Mouse (Mus musculus): ENCODE data around the gene 6820408C15Rik. TPM values are rescaled to one million over a fixed set of nuclear protein-coding genes. Genes with fewer than 3 reads are reported as not detected.

The 6820408C15Rik gene
- polyA plus RNA-seq, 1 experiment, result 2.9 TPM

DNA sequence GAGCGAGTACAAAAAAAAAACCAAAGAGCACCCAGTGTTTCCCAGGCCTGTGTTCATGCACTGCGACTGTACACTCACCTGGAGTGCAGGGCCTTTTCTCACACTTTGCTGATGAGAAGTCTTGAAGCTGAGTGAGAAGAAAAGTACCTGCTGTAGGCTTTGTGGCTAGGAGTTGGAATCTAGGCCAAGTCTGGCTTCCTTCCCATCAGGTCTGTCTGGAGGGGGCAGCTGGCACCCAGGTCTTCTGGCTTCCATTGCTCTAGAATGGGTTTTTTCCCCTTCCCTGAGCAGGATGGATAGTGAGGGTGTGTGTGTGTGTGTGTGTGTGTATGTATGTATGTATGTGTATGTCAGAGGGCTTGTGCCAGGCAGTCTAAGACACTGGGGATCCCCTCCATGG, 24.4 kb downstream of the 6820408C15Rik start:
- Histone ChIP-seq H3K4me3 (replicated peaks; ENCODE audit: control insufficient read depth, low read depth, low read length) (no peak overlapping the region), H3K4me1 (ENCODE audit: control insufficient read depth, insufficient read depth, low read length) (no peaks in the 10 kb centered on the region), H3K27ac (ENCODE audit: control insufficient read depth, insufficient read depth, low read depth, low read length, poor library complexity) (no peak overlapping the region)
- WGBS, result 89% methylated on average over 2 of the region's 2 CpGs
- no peak for TF ChIP-seq POLR2A (IDR thresholded peaks at IDR 0.05; ENCODE audit: borderline replicate concordance, control insufficient read depth, low read depth, low read length)
- no peak for TF ChIP-seq CTCF (IDR thresholded peaks at IDR 0.05; ENCODE audit: control insufficient read depth, insufficient read depth, low read length)

DNA sequence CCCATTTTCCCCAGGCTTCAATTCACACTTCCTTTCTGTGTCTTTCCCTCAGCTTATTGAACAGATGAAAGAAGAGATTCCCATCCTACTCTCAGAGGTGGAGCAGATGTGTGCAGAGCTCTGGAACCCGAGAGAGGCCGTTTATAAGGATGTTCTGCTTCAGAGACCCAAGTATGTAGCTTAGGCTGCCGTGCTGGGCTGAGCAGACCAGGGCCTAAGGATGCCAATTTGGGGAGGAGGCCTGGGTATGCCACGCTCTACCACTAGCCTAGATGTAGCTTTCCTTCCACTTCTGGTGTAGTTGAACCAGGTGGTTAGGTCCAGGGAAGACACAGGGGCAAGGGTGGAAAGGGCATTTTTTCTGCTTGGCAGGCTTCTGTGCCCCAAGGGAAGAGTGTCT, 26.9 kb downstream of the 6820408C15Rik start:
- Histone ChIP-seq H3K27ac (ENCODE audit: control insufficient read depth, insufficient read depth, low read depth, low read length, poor library complexity) (no peak overlapping the region), H3K4me1 (ENCODE audit: control insufficient read depth, insufficient read depth, low read length) (no peaks in the 10 kb centered on the region), H3K4me3 (replicated peaks; ENCODE audit: control insufficient read depth, low read depth, low read length) (no peak overlapping the region)
- TF ChIP-seq POLR2A (IDR thresholded peaks at IDR 0.05; ENCODE audit: borderline replicate concordance, control insufficient read depth, low read depth, low read length), result no peak
- no peak for TF ChIP-seq CTCF (IDR thresholded peaks at IDR 0.05; ENCODE audit: control insufficient read depth, insufficient read depth, low read length)
- WGBS, result 74% methylated on average over 4 of the region's 4 CpGs

DNA sequence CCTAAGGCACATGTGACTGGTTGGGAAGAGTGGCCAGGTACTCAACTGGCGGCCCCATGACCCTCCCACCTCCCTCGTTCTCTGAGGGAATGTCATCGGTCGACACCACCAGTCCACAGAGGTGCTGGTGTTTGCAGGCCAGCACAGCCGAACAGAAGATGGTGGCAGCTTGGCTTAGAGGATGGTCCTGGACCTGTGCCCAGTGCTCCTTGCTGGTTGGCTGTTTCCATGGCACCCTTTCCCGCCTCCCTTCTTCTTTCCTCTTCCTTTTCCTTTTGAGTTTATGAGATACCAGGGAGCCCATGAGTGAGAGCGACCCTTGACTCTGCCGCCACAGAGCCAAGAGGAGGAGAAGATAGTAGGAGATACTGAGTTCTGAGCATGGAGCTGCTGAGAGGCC, 27.9 kb downstream of the 6820408C15Rik start:
- TF ChIP-seq POLR2A (IDR thresholded peaks at IDR 0.05; ENCODE audit: borderline replicate concordance, control insufficient read depth, low read depth, low read length) (no peak), CTCF (IDR thresholded peaks at IDR 0.05; ENCODE audit: control insufficient read depth, insufficient read depth, low read length) (no peak)
- no peaks in the 10 kb centered on the region for H3K4me1 ChIP-seq (ENCODE audit: control insufficient read depth, insufficient read depth, low read length)
- H3K4me3 ChIP-seq (replicated peaks; ENCODE audit: control insufficient read depth, low read depth, low read length), result no peak overlapping the region
- 78% methylated on average over 8 of the region's 8 CpGs for WGBS
- no peak overlapping the region for H3K27ac ChIP-seq (ENCODE audit: control insufficient read depth, insufficient read depth, low read depth, low read length, poor library complexity)

DNA sequence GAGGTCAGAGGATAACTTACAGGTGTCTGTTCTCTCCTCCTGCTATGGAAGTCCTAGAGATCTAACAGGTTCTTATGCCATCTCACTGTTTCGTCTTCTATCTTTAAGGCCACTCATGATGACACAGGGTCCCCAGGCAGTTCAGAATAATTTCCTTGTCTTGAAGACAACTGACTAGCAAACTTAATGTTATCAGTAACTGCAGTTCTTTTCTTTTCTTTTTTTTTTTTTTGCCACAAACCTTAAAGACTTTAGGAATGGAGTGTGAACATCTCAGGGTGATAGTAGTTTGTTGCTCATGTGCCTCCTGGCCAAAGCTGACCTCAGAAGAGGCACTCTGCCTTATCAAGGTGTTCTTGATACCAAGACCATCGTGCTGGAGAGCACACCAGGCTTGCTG, 31.3 kb downstream of the 6820408C15Rik start:
- H3K4me1 ChIP-seq (ENCODE audit: control insufficient read depth, insufficient read depth, low read length), result no peaks in the 10 kb centered on the region
- no peak overlapping the region for H3K27ac ChIP-seq (ENCODE audit: control insufficient read depth, insufficient read depth, low read depth, low read length, poor library complexity)
- 29% methylated on average over 2 of the region's 2 CpGs for WGBS
- no peak for TF ChIP-seq POLR2A (IDR thresholded peaks at IDR 0.05; ENCODE audit: borderline replicate concordance, control insufficient read depth, low read depth, low read length)
- TF ChIP-seq CTCF (IDR thresholded peaks at IDR 0.05; ENCODE audit: control insufficient read depth, insufficient read depth, low read length), result no peak
- no peak overlapping the region for H3K4me3 ChIP-seq (replicated peaks; ENCODE audit: control insufficient read depth, low read depth, low read length)

DNA sequence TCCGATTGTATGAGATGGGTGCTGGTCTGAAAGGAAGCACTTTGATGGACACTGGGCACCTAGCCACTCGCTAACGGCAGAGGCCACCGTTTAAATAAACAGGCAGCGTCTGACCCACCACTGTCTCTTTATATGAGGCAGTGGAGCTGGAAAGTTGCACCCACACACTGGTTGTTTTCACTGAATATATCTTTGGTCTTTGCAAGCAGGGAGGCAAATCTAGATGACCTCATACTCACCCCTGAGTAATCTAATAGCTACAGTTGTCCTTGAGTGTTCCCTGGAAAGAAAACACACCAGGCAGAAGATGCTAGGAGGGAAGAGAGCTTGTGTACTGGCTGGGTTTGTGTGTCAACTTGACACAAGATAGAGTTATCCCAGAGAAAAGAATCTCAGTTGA, 32.1 kb downstream of the 6820408C15Rik start:
- no peaks in the 10 kb centered on the region for H3K4me1 ChIP-seq (ENCODE audit: control insufficient read depth, insufficient read depth, low read length)
- no peak overlapping the region for H3K27ac ChIP-seq (ENCODE audit: control insufficient read depth, insufficient read depth, low read depth, low read length, poor library complexity)
- 74% methylated on average over 5 of the region's 5 CpGs for WGBS
- no peak overlapping the region for H3K4me3 ChIP-seq (replicated peaks; ENCODE audit: control insufficient read depth, low read depth, low read length)
- TF ChIP-seq CTCF (IDR thresholded peaks at IDR 0.05; ENCODE audit: control insufficient read depth, insufficient read depth, low read length), result no peak
- no peak for TF ChIP-seq POLR2A (IDR thresholded peaks at IDR 0.05; ENCODE audit: borderline replicate concordance, control insufficient read depth, low read depth, low read length)

DNA sequence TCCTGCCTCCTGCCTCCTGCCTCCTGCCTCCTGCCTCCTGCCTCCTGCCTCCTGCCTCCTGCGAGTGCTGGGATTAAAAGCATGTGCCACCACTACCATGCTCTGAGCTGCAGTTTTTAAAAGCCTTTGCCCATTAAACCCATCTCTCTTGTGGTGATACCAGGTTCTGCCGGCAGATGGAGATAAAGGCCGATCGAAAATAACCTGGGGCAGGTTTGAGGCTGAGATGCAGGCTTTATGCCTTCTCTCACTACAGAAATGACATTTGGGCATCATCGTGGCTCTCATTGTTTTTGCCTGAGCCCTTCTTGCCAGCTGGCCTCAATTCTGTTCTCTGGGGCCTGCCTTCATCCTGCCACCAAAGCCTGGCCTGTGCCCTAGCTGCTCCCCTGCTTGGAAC, 34.9 kb downstream of the 6820408C15Rik start:
- no peak; the same call in 1 of the 2 replicates for TF ChIP-seq CTCF (IDR thresholded peaks at IDR 0.05; ENCODE audit: control insufficient read depth, insufficient read depth, low read length)
- no peak for TF ChIP-seq POLR2A (IDR thresholded peaks at IDR 0.05; ENCODE audit: borderline replicate concordance, control insufficient read depth, low read depth, low read length)
- 4% methylated on average over 5 of the region's 5 CpGs for WGBS
- Histone ChIP-seq H3K4me3 (replicated peaks; ENCODE audit: control insufficient read depth, low read depth, low read length) (no peak overlapping the region), H3K27ac (ENCODE audit: control insufficient read depth, insufficient read depth, low read depth, low read length, poor library complexity) (no peak overlapping the region), H3K4me1 (ENCODE audit: control insufficient read depth, insufficient read depth, low read length) (no peaks in the 10 kb centered on the region)

DNA sequence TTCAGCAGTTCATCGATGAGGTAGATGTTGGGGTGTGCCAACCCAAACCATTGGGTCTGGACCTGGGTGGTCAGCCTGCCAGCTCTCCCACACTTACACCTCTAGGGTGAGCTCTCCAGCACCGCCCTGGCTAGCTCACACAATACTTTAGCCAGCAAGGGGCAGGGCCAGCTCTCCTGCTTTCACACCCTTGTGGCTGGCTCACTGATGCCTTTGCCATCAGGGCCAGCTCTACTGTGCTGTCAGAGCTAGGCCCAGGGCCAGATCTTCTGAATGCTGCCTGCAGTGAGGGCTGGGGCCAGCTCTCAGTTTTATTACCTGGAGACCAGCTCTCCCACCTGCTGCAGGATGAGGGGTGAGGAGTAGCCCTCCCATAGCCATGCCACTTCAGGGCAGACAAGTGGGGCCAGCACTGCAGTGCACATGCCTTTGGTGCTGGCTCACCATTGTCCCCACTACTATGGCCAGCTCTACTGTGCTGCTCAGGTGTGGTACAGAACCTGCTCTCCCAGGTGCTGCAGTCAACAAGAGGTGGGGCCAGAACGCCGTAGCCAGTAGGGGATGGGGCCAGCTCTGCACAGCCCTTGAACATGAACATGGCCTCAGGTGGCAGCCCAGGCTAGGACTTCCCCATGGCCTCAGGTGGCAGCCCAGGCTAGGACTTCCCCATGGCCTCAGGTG, 36.9 kb downstream of the 6820408C15Rik start:
- 82% methylated on average over 4 of the region's 4 CpGs for WGBS
- TF ChIP-seq POLR2A (IDR thresholded peaks at IDR 0.05; ENCODE audit: borderline replicate concordance, control insufficient read depth, low read depth, low read length) (no peak), CTCF (IDR thresholded peaks at IDR 0.05; ENCODE audit: control insufficient read depth, insufficient read depth, low read length) (no peak)
- no peak overlapping the region for H3K4me3 ChIP-seq (replicated peaks; ENCODE audit: control insufficient read depth, low read depth, low read length)
- no peak overlapping the region for H3K27ac ChIP-seq (ENCODE audit: control insufficient read depth, insufficient read depth, low read depth, low read length, poor library complexity)
- H3K4me1 ChIP-seq (ENCODE audit: control insufficient read depth, insufficient read depth, low read length), result no peaks in the 10 kb centered on the region

DNA sequence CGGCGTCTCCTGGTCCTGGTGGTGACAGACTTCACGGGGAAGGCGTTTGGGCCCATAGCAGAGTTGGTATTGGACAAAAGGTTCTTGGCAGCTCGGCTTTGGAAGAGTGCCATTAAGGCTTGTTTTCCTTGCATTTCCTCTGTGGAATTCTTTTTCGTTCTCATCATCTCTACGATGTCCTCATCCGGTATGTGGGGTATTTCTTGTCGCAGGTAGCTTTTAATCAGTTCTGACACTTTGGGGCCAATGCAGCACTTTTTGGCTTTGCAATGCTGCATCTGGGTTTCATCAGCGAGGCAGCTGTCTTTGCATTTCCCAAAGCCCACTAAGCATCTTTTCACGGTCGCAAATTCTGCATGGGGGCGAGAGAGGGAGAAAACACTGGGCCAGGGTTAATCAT, 43.9 kb downstream of the 6820408C15Rik start:
- no peak for TF ChIP-seq POLR2A (IDR thresholded peaks at IDR 0.05; ENCODE audit: borderline replicate concordance, control insufficient read depth, low read depth, low read length)
- TF ChIP-seq CTCF (IDR thresholded peaks at IDR 0.05; ENCODE audit: control insufficient read depth, insufficient read depth, low read length), result no peak
- 76% methylated on average over 13 of the region's 13 CpGs for WGBS

More for the DNA sequence above, 43.9 kb downstream of the 6820408C15Rik start:
- Histone ChIP-seq H3K4me3 (replicated peaks; ENCODE audit: control insufficient read depth, low read depth, low read length) (no peak overlapping the region), H3K4me1 (ENCODE audit: control insufficient read depth, insufficient read depth, low read length) (no peaks in the 10 kb centered on the region), H3K27ac (ENCODE audit: control insufficient read depth, insufficient read depth, low read depth, low read length, poor library complexity) (no peak overlapping the region)
